Mouse (Mus musculus) cerebellum, adult 2 months (tissue): ENCODE results near the gene Anks3.

Experiments
- CTCF ChIP-seq: fragments of 200-500 bp; IDR thresholded peaks from 2 replicates; pipeline ENCODE4 v1.5.1; 2011; ENCODE audit warnings: low read depth, mild to moderate bottlenecking, control low read depth, low read length, moderate library complexity, borderline replicate concordance; ENCODE audit not compliant: insufficient read depth
- POLR2A ChIP-seq: fragments of 200-500 bp; IDR thresholded peaks from 2 replicates; pipeline ENCODE4 v1.6.1; 2011; ENCODE audit warnings: low read length, control low read depth, borderline replicate concordance; ENCODE audit not compliant: insufficient read depth

- TF ChIP-seq POLR2A (no peak), CTCF (no peak)
Observed at GRCm38 (mm10) chr16:4974521-4974920, 10.5 kb upstream of the Anks3 start.
